Mouse (Mus musculus): ENCODE results near the gene Tbr1.

Tbr1 gene

DNA sequence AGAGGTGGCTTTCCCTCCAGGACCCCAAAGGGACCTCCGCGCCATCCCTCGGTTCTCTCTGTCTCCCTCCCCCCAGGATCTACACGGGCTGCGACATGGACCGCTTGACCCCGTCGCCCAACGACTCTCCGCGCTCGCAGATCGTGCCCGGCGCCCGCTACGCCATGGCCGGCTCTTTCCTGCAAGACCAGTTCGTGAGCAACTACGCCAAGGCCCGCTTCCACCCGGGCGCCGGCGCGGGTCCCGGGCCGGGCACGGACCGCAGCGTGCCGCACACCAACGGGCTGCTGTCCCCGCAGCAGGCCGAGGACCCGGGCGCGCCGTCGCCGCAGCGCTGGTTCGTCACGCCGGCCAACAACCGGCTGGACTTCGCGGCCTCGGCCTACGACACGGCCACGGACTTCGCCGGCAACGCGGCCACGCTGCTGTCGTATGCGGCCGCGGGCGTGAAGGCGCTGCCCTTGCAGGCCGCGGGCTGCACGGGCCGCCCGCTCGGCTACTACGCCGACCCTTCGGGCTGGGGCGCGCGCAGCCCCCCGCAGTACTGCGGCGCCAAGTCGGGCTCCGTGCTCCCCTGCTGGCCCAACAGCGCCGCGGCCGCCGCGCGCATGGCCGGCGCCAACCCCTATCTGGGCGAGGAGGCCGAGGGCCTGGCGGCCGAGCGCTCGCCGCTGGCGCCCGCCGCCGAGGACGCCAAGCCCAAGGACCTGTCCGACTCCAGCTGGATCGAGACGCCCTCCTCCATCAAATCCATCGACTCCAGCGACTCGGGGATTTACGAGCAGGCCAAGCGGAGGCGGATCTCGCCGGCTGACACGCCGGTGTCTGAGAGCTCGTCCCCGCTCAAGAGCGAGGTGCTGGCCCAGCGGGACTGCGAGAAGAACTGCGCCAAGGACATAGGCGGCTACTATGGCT is 9.0 kb downstream of the Tbr1 start:
- peak; percentile 40 for DNase-seq (ENCODE audit: low read depth, low spot score)

DNA sequence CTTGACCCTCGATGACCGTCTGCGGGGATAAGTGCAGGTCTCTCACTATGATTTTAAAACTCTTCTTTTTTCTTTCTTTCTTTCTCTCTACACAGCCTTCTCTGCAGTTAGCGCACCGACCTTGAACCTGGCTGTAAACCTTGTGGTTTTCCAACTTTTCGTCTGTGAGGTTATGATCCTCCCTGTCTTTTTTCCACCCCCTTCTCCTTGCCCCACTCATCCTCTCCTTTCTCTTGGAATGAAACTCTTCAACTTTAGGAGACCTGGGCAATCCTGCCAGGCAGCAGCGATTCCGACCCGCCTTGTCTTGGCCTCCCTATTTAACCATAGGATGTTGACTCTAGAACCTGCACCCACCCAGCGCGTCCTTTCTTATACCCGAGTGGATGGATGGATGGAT is 9.8 kb downstream of the Tbr1 start:
- peak; percentile 9 for DNase-seq (ENCODE audit: low read depth, low spot score)

DNA sequence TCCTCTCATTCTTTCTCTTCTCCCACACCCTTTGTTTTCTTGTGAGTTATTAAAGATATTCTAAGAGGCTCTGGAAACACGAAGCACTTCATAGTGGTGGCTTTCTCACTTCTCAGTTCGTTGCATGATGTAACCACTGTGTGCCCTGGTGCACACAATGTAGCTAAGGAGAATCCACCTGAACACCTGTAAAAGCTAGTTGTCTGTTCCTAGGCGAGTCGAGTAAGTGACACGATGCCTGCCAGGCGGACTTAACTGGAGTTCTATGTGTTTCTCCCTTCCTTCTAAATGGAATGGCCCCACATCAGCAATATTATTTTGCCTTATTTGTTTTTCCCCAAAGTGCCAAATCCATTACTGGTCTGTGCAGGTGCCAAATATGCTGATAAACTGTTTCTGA is 10.4 kb downstream of the Tbr1 start:
- peak; percentile 8 for DNase-seq (ENCODE audit: low read depth, low spot score)

DNA sequence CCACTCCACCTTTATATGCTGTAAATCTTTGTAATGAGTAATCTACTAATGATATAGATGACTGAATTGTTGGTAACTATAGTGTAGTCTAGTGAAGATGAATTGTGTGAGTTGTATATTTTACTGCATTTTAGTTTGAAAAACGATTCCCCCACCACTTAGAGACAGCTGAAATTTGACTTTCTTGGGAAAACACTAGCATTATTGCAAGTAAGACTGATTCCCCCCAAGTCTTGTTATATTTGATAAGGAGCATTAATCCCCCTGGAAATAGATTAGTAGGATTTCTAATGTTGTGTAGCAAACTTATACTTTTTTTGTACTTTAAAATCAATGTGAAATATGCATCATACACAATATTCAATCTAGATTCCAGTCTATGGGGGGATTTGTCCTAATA is 10.8 kb downstream of the Tbr1 start:
- DNase-seq (ENCODE audit: low read depth, low spot score), result peak; percentile 2

DNA sequence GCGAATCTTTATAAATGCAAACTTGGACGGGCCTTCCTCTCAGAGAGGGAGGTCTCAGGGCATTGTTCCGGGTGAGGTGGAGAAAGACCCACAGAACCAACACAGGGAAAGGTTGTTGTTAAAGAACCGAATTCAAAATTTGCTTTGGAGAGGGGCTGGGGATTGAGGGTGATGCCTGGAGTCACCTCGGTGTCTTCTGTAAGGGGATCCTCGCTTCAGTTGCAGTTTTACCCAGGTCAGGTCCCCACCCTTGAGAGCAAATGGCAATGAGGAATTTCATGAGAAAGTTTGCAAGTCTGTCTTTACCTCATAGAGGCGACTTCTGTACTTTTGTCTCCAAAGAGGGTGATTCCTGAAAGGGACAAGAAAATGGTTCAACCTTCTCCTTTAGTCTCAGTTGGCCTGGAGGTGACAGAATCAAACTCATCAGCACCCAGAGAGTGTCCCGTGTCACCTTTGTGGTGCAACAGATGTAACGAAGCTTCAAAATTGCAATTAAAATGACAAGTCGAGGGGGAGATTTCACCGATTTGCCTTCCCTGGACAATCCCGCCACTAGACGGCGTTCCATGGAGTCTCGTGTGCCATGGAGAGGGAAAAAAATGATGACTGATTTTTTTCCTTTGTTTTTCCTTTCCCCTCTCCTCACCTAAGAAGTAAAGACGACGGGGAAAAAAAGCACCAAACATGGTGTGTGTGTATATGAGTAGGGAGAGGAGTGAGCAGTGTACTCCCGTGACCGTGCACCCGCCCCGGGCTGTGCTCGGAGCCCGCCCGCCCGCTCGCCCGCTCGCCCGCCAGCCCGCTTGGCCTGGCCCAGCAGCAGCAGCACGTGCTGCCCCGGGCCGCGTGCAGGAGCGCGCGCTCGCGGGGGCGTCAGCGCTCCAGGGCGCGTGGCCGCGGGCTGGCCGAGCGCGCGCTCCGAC is 12.1 kb downstream of the Tbr1 start:
- peak; percentile 5 for DNase-seq (ENCODE audit: low read depth, low spot score)

DNA sequence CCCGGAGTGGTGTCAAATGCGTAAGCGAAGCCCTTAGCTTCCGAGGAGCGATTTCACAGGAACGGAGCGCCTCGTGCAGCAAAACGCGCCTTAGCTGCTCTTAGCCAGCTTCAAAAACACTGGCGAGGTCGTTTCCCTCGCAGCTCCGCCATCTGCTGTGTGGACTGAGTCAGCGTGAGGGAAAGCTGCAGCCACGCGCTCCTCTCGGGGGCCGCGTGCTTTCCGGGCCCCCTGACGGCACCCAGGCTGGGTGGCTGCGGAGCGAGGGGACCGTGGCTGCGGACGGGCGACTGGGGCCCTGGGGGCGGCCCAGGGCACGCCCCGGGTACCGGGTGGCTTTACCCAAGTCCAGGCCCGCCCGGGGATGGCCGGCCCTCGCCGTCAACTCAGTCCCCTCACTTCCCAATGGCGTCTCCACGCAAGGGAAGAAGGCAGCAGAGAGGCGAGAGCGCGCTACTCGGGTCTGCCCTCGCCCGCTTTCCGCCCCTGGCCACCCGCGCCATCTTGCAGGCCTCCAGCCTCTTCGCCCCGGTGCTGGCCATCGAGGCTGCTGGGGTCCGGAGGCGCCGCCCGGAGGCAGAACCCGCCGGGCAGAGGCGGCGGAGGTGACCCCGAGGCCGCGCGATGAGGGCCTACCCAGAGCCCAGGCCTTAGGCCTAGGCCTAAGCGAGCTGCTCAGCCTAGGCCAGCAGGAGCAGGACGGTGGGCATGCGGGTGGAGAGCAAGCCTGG is 13.0 kb downstream of the Tbr1 start:
- peak; percentile 10 for DNase-seq (ENCODE audit: low read depth, low spot score)

DNA sequence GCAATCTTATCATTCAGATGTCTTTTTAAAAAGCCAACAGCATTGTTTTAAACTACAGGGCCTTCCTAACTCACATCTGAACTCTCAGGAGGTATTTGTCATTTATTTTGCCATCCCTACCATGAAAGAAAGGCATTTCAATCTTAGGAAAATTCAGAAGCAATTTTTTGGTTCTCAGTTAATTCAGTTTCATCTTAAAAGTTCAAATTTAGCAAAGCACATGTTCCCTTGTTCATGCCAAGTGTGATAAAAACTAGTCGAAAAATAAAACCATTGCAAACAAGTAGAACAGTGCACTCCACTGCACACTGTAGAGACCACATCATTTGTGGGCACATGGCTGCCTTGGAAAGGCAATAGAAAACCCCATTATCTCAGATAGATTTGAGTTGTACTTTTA is 15.5 kb downstream of the Tbr1 start:
- no peak for DNase-seq (ENCODE audit: low read depth, low spot score)

DNA sequence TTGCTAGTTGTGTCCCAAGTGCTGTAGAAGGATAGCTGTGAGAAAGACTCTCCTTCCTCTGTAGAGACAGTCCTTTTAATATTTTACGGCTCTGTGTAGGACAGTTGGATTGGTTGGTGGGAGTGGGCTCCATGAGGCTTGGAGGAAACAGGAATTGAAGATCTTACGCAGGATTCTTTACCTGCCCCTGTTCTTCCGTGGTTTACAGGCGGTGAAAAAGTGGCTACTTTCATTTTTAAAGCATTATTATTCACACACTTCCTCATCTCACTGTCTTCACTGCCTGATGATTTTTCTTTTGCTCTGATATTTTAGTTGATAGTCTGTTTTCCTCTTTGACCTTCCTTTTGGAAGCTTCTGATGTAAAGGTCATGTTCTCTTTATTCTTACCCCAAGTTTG is 17.5 kb downstream of the Tbr1 start:
- no peak for DNase-seq (ENCODE audit: low read depth, low spot score)

DNA sequence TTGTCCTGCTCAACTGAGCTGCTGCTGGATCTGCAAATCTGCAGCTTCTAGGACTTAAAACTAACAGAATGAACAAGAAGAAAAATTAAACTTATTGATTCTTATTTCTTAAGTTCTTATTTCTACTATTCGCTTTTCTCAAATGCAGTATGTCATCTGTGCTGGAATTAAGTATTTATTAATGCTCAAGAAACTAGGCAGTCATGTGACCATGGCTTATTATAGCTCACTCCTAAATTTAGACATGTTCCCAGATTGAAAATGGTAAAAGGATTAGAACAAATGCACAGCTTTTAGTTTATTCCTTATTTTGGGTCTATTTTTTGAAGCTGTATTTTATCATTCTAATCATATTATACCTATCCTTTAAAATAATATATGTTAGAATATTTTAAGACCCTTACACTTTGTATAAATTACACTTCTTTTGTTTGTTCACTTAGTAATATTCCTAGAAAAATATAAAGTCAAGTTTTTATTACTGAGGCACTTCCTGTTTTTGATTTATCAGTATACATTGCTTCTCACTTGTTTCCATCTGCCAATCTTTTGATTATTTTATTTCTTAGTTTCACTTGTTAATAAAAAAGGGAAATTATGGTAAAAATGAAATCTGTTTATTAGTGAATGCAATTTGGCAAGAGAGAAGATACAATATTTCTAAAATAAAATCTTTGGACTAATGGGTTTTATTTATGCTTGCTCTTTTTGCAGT is 20.9 kb downstream of the Tbr1 start:
- no peak for DNase-seq (ENCODE audit: low read depth, low spot score)

DNA sequence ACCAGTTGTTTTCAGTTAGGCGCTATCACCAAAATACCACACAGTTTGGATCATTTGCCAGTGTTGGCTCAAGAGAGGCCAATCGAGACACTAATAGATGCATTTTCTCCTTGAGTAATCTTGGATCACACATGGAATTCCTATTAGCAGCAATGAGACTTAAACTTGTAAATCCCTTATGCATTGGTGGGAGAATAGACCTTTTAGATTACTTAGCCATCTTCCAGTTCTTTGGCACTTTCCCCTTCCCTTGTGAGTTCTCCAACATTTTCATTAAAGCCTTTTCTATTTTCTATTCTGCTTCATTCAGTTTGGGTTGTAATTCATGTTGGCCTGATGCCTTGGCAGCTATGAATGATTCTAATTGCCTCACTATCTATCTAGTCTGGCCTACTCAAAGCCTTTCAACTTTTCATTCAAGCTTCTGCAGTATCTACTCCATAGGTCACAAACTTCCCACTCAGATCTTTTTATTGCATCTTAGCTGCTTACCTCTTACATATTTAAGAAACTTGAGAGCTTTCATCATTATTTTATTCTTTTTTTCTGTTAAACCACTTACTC is 34.6 kb downstream of the Tbr1 start:
- DNase-seq (ENCODE audit: low read depth, low spot score), result no peak
